Mouse (Mus musculus) liver, embryonic 12.5 days (tissue): ENCODE data around the gene Slc17a7. TPM values are rescaled to one million over a fixed set of nuclear protein-coding genes. Genes with fewer than 3 reads are reported as not detected.
"Not testable (repeated sequence)": the region's sequence is repeated elsewhere in the genome, so short reads cannot be mapped to it uniquely, and the experiment has no call there.

Experiments
- ATAC-seq: fragments of 200-750 bp; cut with Nextera tagmentation; 2 replicates; pipeline ENCODE4 v1.8.0; 2017; ENCODE audit warnings: moderate number of reproducible peaks, mild to moderate bottlenecking, moderate library complexity
- H3K27ac ChIP-seq: fragments of 300-500 bp; sonication (generic); 2 replicates; pipeline ENCODE4 v1.5.1; 2016; ENCODE audit warnings: mild to moderate bottlenecking
- H3K27me3 ChIP-seq: fragments of 300-500 bp; sonication (generic); replicated peaks from 2 replicates; pipeline ENCODE4 v1.6.1; 2016; ENCODE audit warnings: mild to moderate bottlenecking, moderate library complexity
- H3K36me3 ChIP-seq: fragments of 300-500 bp; sonication (generic); 2 replicates; pipeline ENCODE4 v1.6.1; 2016; ENCODE audit warnings: mild to moderate bottlenecking, moderate library complexity
- H3K4me1 ChIP-seq: fragments of 300-500 bp; sonication (generic); 2 replicates; pipeline ENCODE4 v1.6.1; 2016
- H3K4me2 ChIP-seq: fragments of 300-500 bp; sonication (generic); 2 replicates; pipeline ENCODE4 v1.6.1; 2016; ENCODE audit warnings: mild to moderate bottlenecking, moderate library complexity
- H3K4me3 ChIP-seq: fragments of 300-500 bp; sonication (generic); 2 replicates; pipeline ENCODE4 v1.5.1; 2016; ENCODE audit warnings: mild to moderate bottlenecking, moderate library complexity
- H3K9ac ChIP-seq: fragments of 300-500 bp; sonication (generic); 2 replicates; pipeline ENCODE4 v1.6.1; 2016; ENCODE audit warnings: mild to moderate bottlenecking, moderate library complexity
- H3K9me3 ChIP-seq: fragments of 300-500 bp; sonication (generic); replicated peaks from 2 replicates; pipeline ENCODE4 v1.6.1; 2016; ENCODE audit warnings: mild to moderate bottlenecking, moderate library complexity
- WGBS: fragments of 180-500 bp; shearing (Covaris S2); methylation state at CpG from one replicate; pipeline ENCODE4 v1.1.7; 2016; ENCODE audit not compliant: insufficient replicate concordance; 5-methylcytosine and 5-hydroxymethylcytosine counted together
- polyA plus RNA-seq: library from polyadenylated mRNA; unstranded; fragments of >200 nt; fragmentation: Nextera tagmentation; extraction: Ambion mirVana; gene quantifications from 2 replicates; pipeline ENCODE4 v1.2.1, GENCODE M21; 2016

The Slc17a7 gene
- polyA plus RNA-seq, 1 experiment from 2014 or later: not detected

DNA sequence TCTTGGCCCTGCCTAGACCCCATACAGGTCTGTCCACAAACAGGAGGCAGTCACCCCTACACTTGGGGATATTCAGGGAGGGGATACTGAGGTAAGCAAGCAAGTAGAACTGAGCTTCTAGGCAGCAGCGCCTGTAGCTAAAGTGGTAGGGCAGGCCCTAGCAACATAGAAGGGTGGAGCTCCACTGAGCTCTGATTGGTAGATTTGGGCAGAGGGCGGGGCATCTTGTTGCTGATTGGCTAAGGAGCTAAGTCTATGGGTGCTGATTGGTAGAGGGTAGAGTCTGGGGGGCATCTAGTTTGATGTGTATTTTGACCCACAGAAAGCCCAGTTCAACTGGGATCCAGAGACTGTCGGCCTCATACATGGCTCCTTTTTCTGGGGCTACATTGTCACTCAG lies 5.7 kb downstream of the Slc17a7 start:
- H3K4me2 ChIP-seq: no peak overlapping the region
- no peak overlapping the region for H3K4me3 ChIP-seq
- 69% methylated on average over 3 of the region's 3 CpGs for WGBS
- H3K27ac ChIP-seq: no peak overlapping the region
- H3K27me3 ChIP-seq: peaks cover 96% of the 10 kb centered on the region
- no peaks in the 10 kb centered on the region for H3K4me1 ChIP-seq
- no peak overlapping the region for H3K9ac ChIP-seq
- ATAC-seq: no peak
- peaks cover 26% of the 10 kb centered on the region for H3K9me3 ChIP-seq
- H3K36me3 ChIP-seq: 0 out of 2 replicates have a peak, but pooled peaks cover 3% of the 10 kb centered on the region

DNA sequence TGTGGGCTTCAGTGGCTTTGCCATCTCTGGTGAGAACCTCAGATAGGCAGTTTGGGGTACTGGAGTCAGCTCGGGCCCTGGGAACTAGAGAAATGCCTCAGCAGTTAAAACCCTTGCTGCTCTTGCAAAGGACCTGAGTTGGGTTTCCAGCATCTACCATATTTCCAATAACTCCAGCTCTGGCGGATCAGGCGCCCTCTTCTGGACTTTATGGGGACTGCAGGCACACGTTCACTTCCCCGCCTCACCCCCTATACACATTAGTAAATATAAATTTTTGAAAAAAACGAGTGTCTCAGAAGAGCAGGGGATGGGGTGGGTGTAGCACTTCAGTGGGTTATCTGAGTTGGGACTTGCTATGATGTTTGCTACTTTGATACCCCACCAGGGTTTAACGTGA lies 9.2 kb downstream of the Slc17a7 start:
- peaks cover 26% of the 10 kb centered on the region for H3K9me3 ChIP-seq
- 0 out of 2 replicates have a peak, but pooled peaks cover 5% of the 10 kb centered on the region for H3K4me1 ChIP-seq
- H3K27ac ChIP-seq: no peak overlapping the region
- ATAC-seq: no peak
- H3K27me3 ChIP-seq: peaks cover 96% of the 10 kb centered on the region
- 0 out of 2 replicates have a peak, but pooled peaks cover 3% of the 10 kb centered on the region for H3K36me3 ChIP-seq
- no peak overlapping the region for H3K9ac ChIP-seq
- H3K4me2 ChIP-seq: no peak overlapping the region
- H3K4me3 ChIP-seq: no peak overlapping the region
- 44% methylated on average over 7 of the region's 7 CpGs for WGBS

DNA sequence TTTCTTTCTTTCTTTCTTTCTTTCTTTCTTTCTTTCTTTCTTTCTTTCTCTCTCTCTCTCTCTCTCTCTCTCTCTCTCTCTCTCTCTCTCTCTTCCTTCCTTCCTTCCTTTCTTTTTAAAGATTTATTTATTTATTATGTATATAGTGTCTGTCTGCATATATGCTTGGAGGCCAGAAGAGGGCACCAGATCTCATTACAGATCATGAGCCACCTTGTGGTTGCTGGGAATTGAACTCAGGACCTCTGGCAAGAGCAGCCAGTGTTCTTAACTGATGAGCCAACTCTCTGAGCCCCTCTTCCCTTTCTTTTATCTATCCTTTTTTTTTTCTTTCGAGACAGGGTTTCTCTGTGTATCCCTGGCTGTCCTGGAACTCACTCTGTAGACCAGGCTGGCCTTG lies 10.0 kb downstream of the Slc17a7 start:
- 39% methylated on average over 1 of the region's 1 CpGs for WGBS

DNA sequence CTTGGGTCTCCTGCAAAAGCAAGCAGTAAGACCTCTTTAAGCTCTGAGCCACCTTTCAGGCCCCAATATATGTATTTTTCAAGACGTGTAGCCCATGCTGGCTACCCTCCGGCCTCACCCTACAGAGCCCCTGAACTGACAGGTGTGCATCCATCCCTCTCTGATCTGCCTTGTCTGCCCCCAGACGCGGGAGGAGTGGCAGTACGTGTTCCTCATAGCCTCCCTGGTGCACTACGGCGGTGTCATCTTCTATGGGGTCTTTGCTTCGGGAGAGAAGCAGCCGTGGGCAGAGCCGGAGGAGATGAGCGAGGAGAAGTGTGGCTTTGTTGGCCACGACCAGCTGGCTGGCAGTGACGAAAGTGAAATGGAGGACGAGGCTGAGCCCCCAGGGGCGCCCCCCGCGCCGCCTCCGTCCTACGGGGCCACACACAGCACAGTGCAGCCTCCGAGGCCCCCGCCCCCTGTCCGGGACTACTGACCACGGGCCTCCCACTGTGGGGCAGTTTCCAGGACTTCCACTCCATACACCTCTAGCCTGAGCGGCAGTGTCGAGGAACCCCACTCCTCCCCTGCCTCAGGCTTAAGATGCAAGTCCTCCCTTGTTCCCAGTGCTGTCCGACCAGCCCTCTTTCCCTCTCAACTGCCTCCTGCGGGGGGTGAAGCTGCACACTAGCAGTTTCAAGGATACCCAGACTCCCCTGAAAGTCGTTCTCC lies 11.0 kb downstream of the Slc17a7 start:
- Histone ChIP-seq H3K4me2 (peak overlapping the region; percentile 2; the same call in 1 of the 2 replicates), H3K36me3 (no peaks in the 10 kb centered on the region), H3K27me3 (peaks cover 96% of the 10 kb centered on the region), H3K27ac (no peak overlapping the region), H3K4me3 (no peak overlapping the region), H3K9me3 (peaks cover 15% of the 10 kb centered on the region), H3K9ac (no peak overlapping the region), H3K4me1 (0 out of 2 replicates have a peak, but pooled peaks cover 5% of the 10 kb centered on the region)
- no peak for ATAC-seq
- WGBS: 6% methylated on average over 28 of the region's 29 CpGs

More for the DNA sequence above, 10.0 kb downstream of the Slc17a7 start:
- not testable (repeated sequence) for H3K4me3 ChIP-seq, H3K4me2 ChIP-seq, H3K36me3 ChIP-seq, H3K4me1 ChIP-seq, H3K9ac ChIP-seq, ATAC-seq, H3K27ac ChIP-seq
- peaks cover 96% of the 10 kb centered on the region for H3K27me3 ChIP-seq
- peaks cover 25% of the 10 kb centered on the region for H3K9me3 ChIP-seq

GRCm38 (mm10) chr7:45175398-45175797 lies 11.6 kb downstream of the Slc17a7 start:
- 0 out of 2 replicates have a peak, but pooled peaks cover 5% of the 10 kb centered on the region for H3K4me1 ChIP-seq
- H3K27ac ChIP-seq: no peak overlapping the region
- 3% methylated on average over 13 of the region's 13 CpGs for WGBS
- peaks cover 96% of the 10 kb centered on the region for H3K27me3 ChIP-seq
- no peak overlapping the region for H3K4me3 ChIP-seq
- peaks cover 9% of the 10 kb centered on the region; the same call in 1 of the 2 replicates for H3K9me3 ChIP-seq
- no peak overlapping the region for H3K4me2 ChIP-seq
- H3K36me3 ChIP-seq: no peaks in the 10 kb centered on the region
- no peak for ATAC-seq
- no peak overlapping the region for H3K9ac ChIP-seq

GRCm38 (mm10) chr7:45175929-45176328 lies 12.2 kb downstream of the Slc17a7 start:
- H3K36me3 ChIP-seq: no peaks in the 10 kb centered on the region
- H3K9ac ChIP-seq: no peak overlapping the region
- H3K27me3 ChIP-seq: peaks cover 96% of the 10 kb centered on the region
- H3K4me2 ChIP-seq: no peak overlapping the region
- no peak overlapping the region for H3K27ac ChIP-seq
- 0 out of 2 replicates have a peak, but pooled peaks cover 5% of the 10 kb centered on the region for H3K4me1 ChIP-seq
- H3K4me3 ChIP-seq: no peak overlapping the region; the same call in 1 of the 2 replicates
- H3K9me3 ChIP-seq: peaks cover 4% of the 10 kb centered on the region; the same call in 1 of the 2 replicates
- 3% methylated on average over 23 of the region's 23 CpGs for WGBS
- ATAC-seq: no peak

- Histone ChIP-seq H3K4me1 (peaks cover 7% of the 10 kb centered on the region), H3K36me3 (no peaks in the 10 kb centered on the region), H3K4me2 (no peak overlapping the region), H3K4me3 (no peak overlapping the region; the same call in 1 of the 2 replicates), H3K27me3 (peaks cover 96% of the 10 kb centered on the region), H3K9me3 (no peaks in the 10 kb centered on the region; the same call in 1 of the 2 replicates), H3K9ac (no peak overlapping the region), H3K27ac (no peak overlapping the region)
- WGBS: 6% methylated on average over 31 of the region's 31 CpGs
- ATAC-seq: no peak
These were observed 12.6 kb downstream of the Slc17a7 start for GRCm38 (mm10) chr7:45176356-45176755.

GRCm38 (mm10) chr7:45178550-45178949 lies 14.8 kb downstream of the Slc17a7 start:
- H3K27ac ChIP-seq: no peak overlapping the region
- H3K9me3 ChIP-seq: no peaks in the 10 kb centered on the region
- ATAC-seq: no peak

DNA sequence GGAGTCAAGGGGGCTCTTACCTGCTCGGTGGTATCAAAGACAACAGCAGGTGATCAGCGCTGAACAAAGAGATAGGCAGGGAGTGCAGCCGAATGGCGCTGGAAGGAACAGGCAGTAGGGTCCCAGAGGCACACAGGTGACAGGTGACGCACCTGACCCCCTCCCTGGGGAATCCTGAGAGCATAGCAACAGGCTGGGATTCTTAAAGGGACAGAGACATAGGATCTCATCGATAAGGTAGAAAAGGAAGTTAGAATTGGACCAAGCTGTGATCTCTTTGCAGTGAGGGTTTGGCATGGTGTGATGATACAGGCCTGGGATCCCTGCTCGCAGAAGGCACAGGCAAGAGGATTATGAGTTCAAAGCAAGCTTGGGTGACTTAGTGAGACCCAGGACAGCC lies 15.7 kb downstream of the Slc17a7 start, which contains the start of gene Gfy:
Gfy (minus strand) TSS at position 101 of the 400 bp plus-strand sequence.
- Histone ChIP-seq H3K9ac (no peak within 1 kb of the TSS), H3K4me2 (no peak within 1 kb of the TSS), H3K36me3 (no peaks in the 10 kb centered on the region), H3K4me1 (peaks cover 23% of the 10 kb centered on the region), H3K27ac (no peak within 1 kb of the TSS), H3K27me3 (peaks cover 100% of the 10 kb centered on the region), H3K4me3 (no peak within 1 kb of the TSS), H3K9me3 (no peaks in the 10 kb centered on the region)
- no peak for ATAC-seq
- WGBS: 27% methylated on average over 7 of the region's 7 CpGs

More at GRCm38 (mm10) chr7:45178550-45178949, 14.8 kb downstream of the Slc17a7 start:
- H3K9ac ChIP-seq: no peak overlapping the region
- no peaks in the 10 kb centered on the region for H3K36me3 ChIP-seq
- no peak overlapping the region for H3K4me2 ChIP-seq
- WGBS: 22% methylated on average over 7 of the region's 7 CpGs
- peaks cover 98% of the 10 kb centered on the region for H3K27me3 ChIP-seq
- no peak overlapping the region for H3K4me3 ChIP-seq
- H3K4me1 ChIP-seq: peaks cover 23% of the 10 kb centered on the region

GRCm38 (mm10) chr7:45180896-45181477 lies 17.2 kb downstream of the Slc17a7 start, which contains the start of gene Pth2:
Gene Pth2 (plus strand): TSS chr7:45180995.
- 24% methylated on average over 20 of the region's 20 CpGs for WGBS
- Histone ChIP-seq H3K27me3 (peaks cover 100% of the 10 kb centered on the region), H3K4me2 (peak within 1 kb of the TSS; percentile 69), H3K9me3 (no peaks in the 10 kb centered on the region), H3K27ac (no peak within 1 kb of the TSS), H3K9ac (no peak within 1 kb of the TSS), H3K36me3 (no peaks in the 10 kb centered on the region), H3K4me3 (peak within 1 kb of the TSS; percentile 47), H3K4me1 (peaks cover 23% of the 10 kb centered on the region)
- no peak for ATAC-seq

DNA sequence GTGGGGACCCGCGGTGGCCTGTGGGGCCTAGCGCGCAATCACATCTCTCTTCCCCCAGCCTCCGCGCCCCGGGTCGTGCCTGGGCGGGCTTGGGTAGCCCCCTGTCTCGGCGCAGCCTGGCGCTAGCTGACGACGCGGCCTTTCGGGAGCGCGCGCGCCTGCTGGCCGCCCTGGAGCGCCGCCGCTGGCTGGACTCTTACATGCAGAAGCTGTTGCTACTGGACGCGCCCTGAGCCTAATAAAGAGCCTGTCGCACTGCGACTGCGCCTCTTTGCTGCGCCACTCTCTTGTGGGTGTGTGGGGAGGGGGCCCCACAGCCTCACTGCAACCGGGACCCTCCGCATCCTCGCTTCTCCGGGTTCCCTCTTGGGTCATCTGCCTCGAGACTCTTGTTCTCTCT lies 17.8 kb downstream of the Slc17a7 start:
- ATAC-seq: no peak
- H3K9me3 ChIP-seq: no peaks in the 10 kb centered on the region
- WGBS: 8% methylated on average over 34 of the region's 35 CpGs

GRCm38 (mm10) chr7:45182199-45182601 lies 18.5 kb downstream of the Slc17a7 start:
- H3K4me3 ChIP-seq: peak overlapping the region; percentile 47
- peaks cover 18% of the 10 kb centered on the region for H3K4me1 ChIP-seq
- peaks cover 100% of the 10 kb centered on the region for H3K27me3 ChIP-seq
- ATAC-seq: peak; percentile 91
- no peaks in the 10 kb centered on the region for H3K9me3 ChIP-seq
- under 1% methylated on average over 34 of the region's 34 CpGs for WGBS
- H3K4me2 ChIP-seq: peak overlapping the region; percentile 69
- H3K36me3 ChIP-seq: no peaks in the 10 kb centered on the region
- 0 out of 2 replicates have a peak overlapping the region, but pooled peaks have one; percentile 7 for H3K9ac ChIP-seq
- no peak overlapping the region for H3K27ac ChIP-seq

More for the DNA sequence above, 17.8 kb downstream of the Slc17a7 start:
- H3K27me3 ChIP-seq: peaks cover 100% of the 10 kb centered on the region
- H3K9ac ChIP-seq: no peak overlapping the region
- H3K4me1 ChIP-seq: peaks cover 18% of the 10 kb centered on the region
- no peaks in the 10 kb centered on the region for H3K36me3 ChIP-seq
- no peak overlapping the region for H3K27ac ChIP-seq
- peak overlapping the region; percentile 69 for H3K4me2 ChIP-seq
- peak overlapping the region; percentile 47 for H3K4me3 ChIP-seq
